Mouse (Mus musculus): ENCODE results near the gene Dirc2.
A peak's percentile ranks its signal among the peaks of the same experiment; 100 is the strongest.

Dirc2 gene

DNA sequence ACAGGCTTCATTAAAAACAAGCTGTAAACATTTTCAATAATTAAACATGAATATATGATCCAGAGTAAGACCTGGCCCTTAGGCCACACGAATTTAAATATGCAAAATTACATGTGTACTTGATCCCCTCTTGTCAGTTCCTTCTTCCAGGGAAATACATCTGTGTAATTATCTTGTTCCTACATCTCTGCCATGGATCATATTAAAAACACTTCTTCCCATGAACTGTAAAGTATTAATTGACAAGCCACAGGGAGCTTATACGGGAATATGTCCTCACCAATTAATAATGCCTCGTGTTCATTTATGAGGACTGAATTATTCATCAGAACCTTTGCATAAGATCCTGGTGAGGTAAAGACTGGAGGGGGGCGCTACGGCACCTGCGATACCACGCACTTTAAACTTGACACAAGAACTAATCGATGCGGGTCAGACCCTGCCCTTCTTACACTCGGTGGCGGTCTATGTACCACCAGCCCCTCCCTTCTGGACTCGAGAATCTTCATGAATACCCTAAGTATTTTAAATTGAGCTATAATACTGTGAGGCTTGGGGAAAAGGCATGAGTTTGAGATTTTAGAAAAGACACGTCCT is 74.8 kb downstream of the Dirc2 start:
- DNase-seq (ENCODE audit: inconsistent age in 2 of 2, low spot score in 1 of 2): no peak

DNA sequence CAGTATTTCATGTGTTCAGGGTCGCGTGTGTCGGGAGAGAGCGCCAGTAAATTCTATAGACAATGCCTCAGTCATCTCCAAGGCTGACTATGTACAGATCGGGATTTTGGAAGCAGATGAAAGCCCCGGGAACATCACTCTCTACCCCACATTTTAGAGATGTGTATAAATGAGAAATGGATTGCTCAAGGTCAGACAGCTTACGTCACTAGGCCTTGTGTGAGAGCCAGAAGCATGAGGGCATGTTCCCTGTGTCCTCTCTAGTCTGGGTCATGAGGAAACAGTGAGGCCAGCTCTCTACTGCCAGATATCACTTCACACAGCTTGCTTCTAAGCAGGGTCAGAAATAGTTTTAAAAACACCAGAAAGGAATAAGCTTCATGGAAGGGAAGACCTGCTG is 77.5 kb downstream of the Dirc2 start:
- DNase-seq (ENCODE audit: inconsistent age in 2 of 2, low spot score in 1 of 2): peak; percentile 87 to 94

DNA sequence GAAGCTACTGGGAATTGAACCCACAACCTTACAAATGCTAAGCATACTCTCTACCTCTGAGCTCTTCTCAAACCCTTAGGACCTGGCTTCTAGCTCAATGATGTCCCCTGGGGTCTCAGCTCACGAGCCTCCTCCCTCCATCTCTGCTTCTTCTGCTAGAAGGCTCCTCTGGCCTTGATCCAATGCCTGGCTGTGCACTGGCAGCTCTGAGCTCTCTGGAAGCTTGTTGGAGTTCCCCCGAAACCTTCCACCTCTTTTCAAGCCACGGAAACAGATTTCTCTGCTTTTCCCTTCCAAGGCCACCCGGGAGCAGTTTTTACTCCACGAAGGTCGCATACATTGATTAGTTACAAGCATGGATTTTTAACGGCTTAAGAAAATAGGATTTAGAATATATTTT is 82.7 kb downstream of the Dirc2 start:
- peak; percentile 47 to 71 for DNase-seq (ENCODE audit: inconsistent age in 2 of 2, low spot score in 1 of 2)

DNA sequence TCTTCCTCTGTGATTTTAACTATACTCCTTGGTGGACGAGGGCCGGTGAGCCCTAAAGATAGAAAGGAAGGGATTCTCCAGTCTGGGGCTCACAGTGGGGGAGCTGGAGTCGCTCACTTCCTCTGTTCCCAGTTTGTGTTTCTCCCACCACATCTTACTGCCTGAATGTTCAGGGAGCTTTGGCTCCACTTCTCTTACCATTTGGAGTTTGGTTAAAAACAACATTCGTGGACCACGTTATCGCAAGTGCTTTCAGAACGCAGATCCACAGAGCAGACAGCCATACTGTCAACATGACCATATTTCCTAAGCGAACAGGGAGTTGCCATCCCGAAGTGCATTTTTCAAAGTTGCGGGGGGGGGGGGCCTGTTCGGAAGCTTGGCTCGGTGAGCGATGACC is 84.1 kb downstream of the Dirc2 start:
- DNase-seq (ENCODE audit: inconsistent age in 2 of 2, low spot score in 1 of 2): no peak

DNA sequence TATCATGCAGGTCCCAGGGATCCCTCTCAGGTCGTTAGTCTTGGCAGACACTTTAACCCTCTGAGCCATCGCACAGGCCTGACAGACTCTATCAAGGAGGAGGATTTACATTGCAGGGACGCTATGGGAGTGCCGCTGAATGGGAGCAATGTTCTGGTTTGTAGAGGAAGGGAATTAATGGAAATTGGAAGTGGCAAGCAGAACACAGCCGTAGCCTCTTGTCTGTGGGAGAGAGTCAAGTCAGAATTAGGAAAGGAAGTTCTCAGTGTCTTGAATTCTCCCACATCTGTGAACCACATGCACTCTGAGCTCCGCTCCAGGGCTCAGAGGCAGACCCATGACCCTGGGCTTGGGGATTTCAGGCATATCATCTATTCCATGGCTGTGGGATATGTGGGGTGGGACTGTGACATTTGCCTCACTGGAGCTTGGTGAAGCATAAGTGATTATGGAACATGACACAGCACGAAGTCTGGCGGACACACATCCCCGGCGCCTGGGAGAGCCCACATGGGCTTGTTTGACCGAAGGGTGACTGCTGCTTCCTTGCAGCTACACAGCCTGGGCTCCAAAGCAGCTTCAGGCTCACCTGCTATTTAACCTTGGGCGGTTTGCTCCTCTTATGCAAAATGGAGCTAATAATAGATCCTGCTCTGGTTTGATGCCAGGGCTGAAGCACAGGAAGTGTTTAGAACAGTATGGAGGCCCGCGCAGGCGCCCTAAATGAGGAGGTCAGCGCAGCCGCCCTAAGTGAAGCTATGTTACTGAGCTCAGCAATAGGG is 87.6 kb downstream of the Dirc2 start:
- DNase-seq (ENCODE audit: inconsistent age in 2 of 2, low spot score in 1 of 2): no peak

DNA sequence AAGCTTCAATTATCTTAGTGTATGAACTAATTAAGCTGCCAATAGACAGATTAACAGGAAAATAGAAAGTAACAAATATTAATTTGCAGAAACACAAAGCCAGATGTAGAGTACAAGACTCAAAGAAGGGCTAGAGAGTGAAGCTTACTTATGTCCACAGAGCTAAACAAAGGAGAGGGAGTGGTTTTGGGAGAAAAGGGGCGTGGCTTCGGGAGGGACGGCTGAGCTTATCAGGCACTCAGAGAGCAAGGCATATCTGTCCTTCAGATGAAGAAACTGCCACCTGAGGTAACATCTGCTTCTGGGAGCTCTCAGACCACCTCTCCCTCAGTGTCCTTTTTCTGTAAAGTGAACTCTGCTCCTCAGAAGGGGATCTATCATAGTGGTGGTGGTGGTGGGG is 90.7 kb downstream of the Dirc2 start:
- no peak for DNase-seq (ENCODE audit: inconsistent age in 2 of 2, low spot score in 1 of 2)

DNA sequence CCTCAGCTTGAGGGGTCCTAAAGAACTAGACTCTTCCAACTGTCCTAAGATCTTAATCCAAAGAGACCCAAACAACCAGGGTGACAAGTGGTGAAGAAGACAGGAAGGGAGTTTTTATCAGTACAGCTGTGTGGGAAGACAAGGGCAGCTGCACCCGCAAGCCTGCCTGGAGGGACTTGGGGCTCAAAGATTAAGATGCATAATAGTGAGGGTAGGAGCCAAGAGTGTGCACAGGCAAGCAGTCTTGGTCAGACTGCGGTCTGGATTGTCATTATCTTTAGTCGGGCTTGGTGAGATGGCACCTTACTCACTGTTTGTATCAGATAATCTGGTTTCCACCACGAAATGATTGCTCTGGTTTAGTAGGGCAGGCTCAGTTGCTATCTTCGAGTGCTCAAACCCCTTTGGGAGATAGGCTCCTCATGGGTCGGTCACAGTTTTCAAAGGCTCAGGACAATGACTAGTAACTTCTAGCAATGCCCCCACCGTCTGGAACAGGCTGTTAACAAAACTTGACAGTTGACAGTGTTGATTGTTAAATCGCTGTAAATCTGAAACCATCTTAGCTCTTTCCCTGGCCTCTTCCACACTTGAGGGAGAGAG is 91.5 kb downstream of the Dirc2 start:
- no peak for DNase-seq (ENCODE audit: inconsistent age in 2 of 2, low spot score in 1 of 2)

DNA sequence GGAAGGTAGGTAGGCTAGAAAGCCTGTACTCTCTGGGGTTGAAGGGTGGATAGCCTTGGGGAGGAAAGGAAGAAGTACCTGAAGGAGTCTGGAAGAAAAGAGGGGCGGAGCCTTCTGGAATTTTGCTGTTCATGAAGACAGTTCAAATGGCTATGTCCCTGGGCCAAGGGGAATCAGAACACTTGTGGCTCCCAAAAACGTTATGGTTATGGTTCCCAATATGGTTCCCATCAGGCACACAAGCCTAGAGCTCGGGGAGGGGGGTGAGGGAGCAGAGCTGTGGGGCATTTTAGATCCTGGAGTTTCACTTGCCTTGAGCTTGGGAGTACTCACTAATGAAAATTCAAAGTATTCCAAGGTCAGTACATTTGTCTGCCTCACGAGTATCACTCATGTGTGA is 104.3 kb downstream of the Dirc2 start:
- DNase-seq (ENCODE audit: inconsistent age in 2 of 2, low spot score in 1 of 2): no peak

DNA sequence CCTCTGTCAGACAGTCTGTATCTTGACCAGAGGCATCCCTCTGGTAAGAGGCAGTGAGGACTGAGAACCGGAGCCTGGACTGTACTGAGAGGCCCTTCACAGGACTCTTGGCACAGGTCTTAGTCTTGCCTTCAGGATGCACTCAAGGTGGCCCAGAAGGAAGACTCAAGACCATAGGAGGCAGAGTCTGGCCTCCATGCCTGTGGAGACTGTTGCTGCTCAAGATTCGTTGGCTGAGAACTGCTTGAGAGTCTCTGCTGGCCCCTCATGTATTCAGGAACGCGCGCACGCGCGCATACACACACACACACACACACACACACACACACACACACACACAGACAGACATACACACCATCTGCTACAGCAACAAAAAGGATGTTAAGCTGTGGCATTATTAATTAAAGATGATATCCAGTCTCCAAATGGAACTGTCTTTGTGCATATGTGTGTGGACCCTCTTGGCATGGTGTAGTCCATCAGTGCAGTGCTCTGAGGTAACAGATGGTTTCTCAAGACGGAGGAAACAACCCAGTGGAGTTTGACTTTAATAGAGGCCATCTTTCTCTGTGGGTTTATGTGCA is 105.2 kb downstream of the Dirc2 start:
- DNase-seq (ENCODE audit: inconsistent age in 2 of 2, low spot score in 1 of 2): no peak

DNA sequence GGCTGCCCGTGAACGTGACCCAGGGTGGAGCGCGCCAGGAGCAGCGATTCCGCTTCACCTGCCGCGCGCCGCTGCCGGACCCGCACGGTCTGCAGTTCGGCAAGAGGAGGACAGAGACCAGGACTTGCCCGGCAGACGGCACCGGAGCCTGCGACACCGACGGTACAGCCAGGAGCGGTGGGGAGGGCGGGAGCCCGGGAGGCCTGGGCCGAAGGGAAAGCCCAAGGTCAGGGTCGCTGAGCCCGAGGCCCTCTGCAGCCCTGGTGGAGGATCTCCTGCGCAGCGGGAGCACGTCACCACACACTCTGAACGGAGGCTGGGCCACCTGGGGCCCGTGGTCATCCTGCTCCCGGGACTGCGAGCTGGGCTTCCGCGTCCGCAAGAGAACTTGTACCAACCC is 108.9 kb downstream of the Dirc2 start:
- DNase-seq (ENCODE audit: inconsistent age in 2 of 2, low spot score in 1 of 2): peak; percentile 64 to 70

DNA sequence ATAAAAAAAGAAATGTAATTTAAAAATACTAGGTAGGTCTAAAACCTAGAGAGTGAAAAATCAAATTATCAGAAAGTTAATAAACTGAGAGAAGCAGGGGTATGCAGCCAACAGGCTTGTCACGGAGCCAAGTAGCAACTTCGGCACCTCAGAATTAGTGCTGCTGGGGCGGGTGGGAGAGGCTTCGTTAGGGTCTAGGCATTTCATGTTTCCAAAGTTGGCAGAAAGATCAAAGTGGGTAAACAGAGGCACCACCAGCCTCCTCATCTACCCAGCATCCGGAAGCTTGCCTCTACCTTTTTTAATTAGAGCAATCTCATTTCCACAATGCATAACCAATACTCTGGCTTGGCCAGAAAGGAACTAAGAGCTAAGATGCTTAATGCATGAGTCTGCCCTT is 115.2 kb downstream of the Dirc2 start:
- no peak for DNase-seq (ENCODE audit: inconsistent age in 2 of 2, low spot score in 1 of 2)

DNA sequence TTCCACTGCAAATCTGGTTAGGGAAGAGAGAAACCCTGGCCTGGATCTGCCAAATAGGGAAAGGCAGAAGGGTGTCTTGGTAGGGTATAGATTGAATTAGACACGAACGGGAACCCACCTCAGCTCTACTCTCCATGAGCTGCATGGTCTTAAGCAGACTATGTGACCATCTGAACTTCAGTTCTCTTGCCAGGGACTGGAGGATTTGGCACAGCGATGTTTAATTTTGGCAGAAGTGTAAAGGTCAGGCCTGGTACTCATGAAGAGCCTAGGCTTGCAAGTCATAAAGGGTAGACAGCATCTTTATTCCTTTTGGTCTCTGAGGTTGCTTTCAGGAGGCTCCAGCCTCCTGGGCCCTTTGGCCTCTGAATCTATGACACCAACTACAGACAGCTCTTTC is 116.5 kb downstream of the Dirc2 start:
- peak; percentile 75 to 82 for DNase-seq (ENCODE audit: inconsistent age in 2 of 2, low spot score in 1 of 2)

DNA sequence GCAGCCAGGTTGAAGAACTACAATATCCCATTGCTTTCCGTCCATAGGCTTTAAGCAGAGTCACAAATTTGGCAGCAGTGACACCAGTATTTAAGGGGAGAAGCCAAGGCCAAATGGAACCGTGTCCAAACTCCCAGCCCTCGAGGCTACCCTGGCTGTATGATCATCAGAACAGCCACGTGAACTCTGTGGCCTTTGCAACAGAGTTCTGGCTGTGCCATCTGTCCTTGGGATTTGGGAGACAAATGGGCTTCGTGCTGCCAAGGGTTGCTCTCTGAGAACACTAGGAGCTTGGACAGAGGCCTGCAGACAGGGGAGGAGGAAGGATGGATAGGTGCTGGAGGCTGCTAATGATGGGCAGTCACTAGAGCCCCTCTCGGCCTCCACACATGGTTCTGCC is 117.0 kb downstream of the Dirc2 start:
- DNase-seq (ENCODE audit: inconsistent age in 2 of 2, low spot score in 1 of 2): peak; percentile 92 to 95

DNA sequence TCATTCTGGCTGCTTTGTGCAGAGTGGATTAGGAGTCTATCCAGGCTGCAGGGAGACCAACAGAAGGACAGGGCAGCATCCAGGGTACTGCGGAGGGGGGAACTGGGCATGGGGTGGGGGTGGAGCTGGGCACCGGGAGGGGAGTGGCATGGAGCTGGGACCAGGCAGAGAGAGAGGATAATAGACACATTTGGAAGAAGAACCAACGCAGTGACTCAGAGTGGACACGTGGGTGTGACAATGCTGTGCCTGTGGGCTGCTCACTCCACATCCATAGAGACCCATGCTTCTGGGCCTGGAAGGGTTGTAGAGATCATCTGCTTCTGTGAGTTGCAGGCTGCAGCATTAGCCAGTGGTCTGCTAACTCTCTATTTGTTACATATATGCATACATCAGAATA is 120.3 kb downstream of the Dirc2 start:
- DNase-seq (ENCODE audit: inconsistent age in 2 of 2, low spot score in 1 of 2): no peak

Measured in adrenal gland, adult (tissue).